Mouse (Mus musculus) CH12.LX (cell line): ENCODE results near the gene Znhit1.

Experiments used
- CHD2 ChIP-seq: IDR thresholded peaks from 2 replicates; pipeline ENCODE4 v1.6.1; 2011; ENCODE audit warnings: low read length, improper control_type of control experiment
- CTCF ChIP-seq, 2 experiments: IDR thresholded peaks in 1 of 2; conservative IDR thresholded peaks in 1 of 2; 2 replicates each; pipeline ENCODE4 v1.5.1; 2011 to 2012; ENCODE audit warnings: low read depth in 2 of 2, low read length in 2 of 2, improper control_type of control experiment in 1 of 2, inconsistent platforms in 1 of 2, mild to moderate bottlenecking in 1 of 2, moderate library complexity in 1 of 2
- E2F4 ChIP-seq: IDR thresholded peaks from 2 replicates; pipeline ENCODE4 v1.6.1; 2011; ENCODE audit warnings: low read depth, low read length, improper control_type of control experiment; ENCODE audit not compliant: insufficient replicate concordance
- MAFK ChIP-seq: IDR thresholded peaks from 2 replicates; pipeline ENCODE4 v1.6.1; 2011; ENCODE audit warnings: low read length, improper control_type of control experiment; ENCODE audit not compliant: insufficient replicate concordance
- POLR2A ChIP-seq: IDR thresholded peaks from 2 replicates; pipeline ENCODE4 v1.6.1; 2011; ENCODE audit warnings: low read depth, mild to moderate bottlenecking, improper control_type of control experiment, low read length

DNA sequence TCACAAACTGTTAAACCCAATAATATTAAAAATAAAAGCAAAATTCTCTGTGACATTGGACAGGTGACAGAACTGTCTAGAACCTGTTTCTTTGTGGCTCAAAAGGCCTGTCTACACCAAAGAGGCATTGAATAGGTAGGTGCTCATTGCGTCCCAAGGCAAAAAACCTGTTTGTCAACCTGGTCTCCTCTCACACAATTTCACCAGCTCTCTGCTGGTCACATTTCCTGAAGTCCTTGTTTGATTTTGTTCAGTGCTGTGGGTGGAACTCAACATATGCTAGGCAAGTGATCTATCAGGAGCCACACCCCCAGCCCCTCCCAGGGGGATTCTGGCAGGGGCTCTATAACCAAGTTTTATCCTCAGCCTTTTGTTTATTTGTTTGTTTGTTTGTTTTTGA is 30.6 kb downstream of the Znhit1 start:
- TF ChIP-seq E2F4 (no peak), MAFK (no peak), CTCF (conservative IDR thresholded peaks at IDR 0.05 in 1 of 2, IDR thresholded peaks at IDR 0.05 in 1 of 2; ENCODE audit: low read depth in 2 of 2, low read length in 2 of 2) (no peak), POLR2A (no peak), CHD2 (no peak)
